Mouse (Mus musculus): ENCODE data around the gene Dact1.

DNA sequence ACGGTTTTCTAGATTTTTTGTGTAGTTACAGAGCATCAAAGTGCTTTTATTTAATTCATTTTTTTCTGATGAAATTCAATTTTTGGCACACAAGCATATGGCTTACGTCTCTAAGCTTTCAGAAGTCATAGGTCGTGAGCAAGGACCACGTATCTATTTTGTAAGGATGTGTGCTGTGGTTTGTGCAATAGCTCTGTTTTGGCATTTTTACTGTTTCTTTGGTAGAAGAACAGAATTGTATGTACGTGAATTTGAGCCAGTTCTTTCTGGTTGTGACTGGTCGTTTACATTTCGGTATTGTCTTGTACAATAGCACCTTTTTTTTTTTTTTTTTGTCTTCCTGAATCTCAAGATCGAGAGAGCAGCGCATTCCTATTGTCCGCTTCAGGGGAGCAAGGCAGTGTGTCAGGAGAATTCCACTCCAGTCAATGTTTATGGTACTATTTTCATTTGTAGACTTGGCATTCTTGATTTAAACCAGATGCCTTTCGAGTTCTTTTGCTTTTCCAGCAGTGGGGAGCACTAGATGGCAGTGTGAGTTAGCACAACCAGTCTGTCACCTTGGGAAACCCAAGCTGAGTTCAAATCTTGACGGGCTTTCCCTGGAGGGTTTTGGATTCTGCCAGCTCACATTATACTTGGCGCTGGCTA lies 1.7 kb downstream of the Dact1 start:
- peak; percentile 76 for TF ChIP-seq CTCF (conservative IDR thresholded peaks at IDR 0.05; ENCODE audit: insufficient read depth, insufficient read length, low read depth, low read length)
- no peak for TF ChIP-seq POLR2A (IDR thresholded peaks at IDR 0.05; ENCODE audit: low read depth, low read length)
